Mouse (Mus musculus) thymus, adult 2 months (tissue): ENCODE data around the gene Sec13.

ENCODE experiments used
- CTCF ChIP-seq: fragments of 200-500 bp; IDR thresholded peaks from 2 replicates; pipeline ENCODE4 v1.5.1; 2012; ENCODE audit warnings: mild to moderate bottlenecking, control low read depth, low read length, moderate library complexity, borderline replicate concordance; ENCODE audit not compliant: control insufficient read depth, poor library complexity, insufficient read depth; ENCODE audit errors: extremely low read depth
- POLR2A ChIP-seq: fragments of 200-500 bp; IDR thresholded peaks from 2 replicates; pipeline ENCODE4 v1.6.1; 2012; ENCODE audit warnings: mild to moderate bottlenecking, low read length, control low read depth, moderate library complexity; ENCODE audit not compliant: control insufficient read depth, poor library complexity, insufficient read depth; ENCODE audit errors: extremely low read depth

DNA sequence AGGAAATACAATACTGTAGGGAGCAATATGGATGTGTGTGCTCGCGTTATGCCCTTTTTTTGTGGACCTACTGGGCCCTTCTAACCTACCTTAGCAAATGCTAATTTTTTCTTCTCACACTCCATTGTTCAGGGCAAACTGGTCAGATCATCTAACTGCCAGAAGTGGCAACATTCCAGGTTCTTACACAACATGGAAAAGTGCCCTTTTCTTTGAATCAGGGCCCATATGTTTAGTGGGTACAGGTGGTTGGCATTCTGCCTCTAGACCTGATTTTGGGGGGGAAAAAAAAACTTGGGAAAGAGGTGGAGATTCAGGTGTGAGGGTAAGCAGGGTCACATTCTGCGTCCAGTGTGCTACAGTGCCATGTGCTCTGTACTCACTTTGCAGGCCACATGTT is 23.0 kb downstream of the Sec13 start:
- no peak for TF ChIP-seq CTCF
- TF ChIP-seq POLR2A = no peak
